Mouse (Mus musculus): Measurements from ENCODE around the gene Cdk5rap1. TPM values are rescaled to one million over a fixed set of nuclear protein-coding genes. Genes with fewer than 3 reads are reported as not detected.
A peak's percentile ranks its signal among the peaks of the same experiment; 100 is the strongest.
"Not testable (repeated sequence)": the region's sequence is repeated elsewhere in the genome, so short reads cannot be mapped to it uniquely, and the experiment has no call there.

Cdk5rap1 gene
- polyA plus RNA-seq, 1 experiment: 19.0 TPM

- TF ChIP-seq CTCF (conservative IDR thresholded peaks at IDR 0.05; ENCODE audit: insufficient read depth, insufficient read length, low read depth, low read length): no peak
- no peak for TF ChIP-seq POLR2A (IDR thresholded peaks at IDR 0.05; ENCODE audit: low read depth, low read length)
- Histone ChIP-seq H3K27ac (ENCODE audit: insufficient read depth, low read depth, low read length) (no peak overlapping the region), H3K4me1 (ENCODE audit: control insufficient read depth, insufficient read depth, low read length) (no peaks in the 10 kb centered on the region), H3K27me3 (replicated peaks; ENCODE audit: control insufficient read depth, insufficient read depth, low read length) (no peaks in the 10 kb centered on the region), H3K36me3 (ENCODE audit: control insufficient read depth, insufficient read depth, low read length) (peaks cover 6% of the 10 kb centered on the region), H3K4me3 (ENCODE audit: insufficient read depth, low read depth, low read length) (no peak overlapping the region)
- no peak for DNase-seq
- WGBS: 46% methylated on average over 1 of the region's 1 CpGs
Observed at GRCm38 (mm10) chr2:154338161-154338560, 34.6 kb downstream of the Cdk5rap1 start.

- no peaks in the 10 kb centered on the region; the same call in none of the 2 replicates for H3K36me3 ChIP-seq (ENCODE audit: control insufficient read depth, insufficient read depth, low read length)
- no peak overlapping the region for H3K4me3 ChIP-seq (ENCODE audit: insufficient read depth, low read depth, low read length)
- no peaks in the 10 kb centered on the region for H3K4me1 ChIP-seq (ENCODE audit: control insufficient read depth, insufficient read depth, low read length)
- no peaks in the 10 kb centered on the region for H3K27me3 ChIP-seq (replicated peaks; ENCODE audit: control insufficient read depth, insufficient read depth, low read length)
- 79% methylated on average over 4 of the region's 4 CpGs for WGBS
- no peak overlapping the region for H3K27ac ChIP-seq (ENCODE audit: insufficient read depth, low read depth, low read length)
- DNase-seq: no peak
- TF ChIP-seq POLR2A (IDR thresholded peaks at IDR 0.05; ENCODE audit: low read depth, low read length) (no peak), CTCF (conservative IDR thresholded peaks at IDR 0.05; ENCODE audit: insufficient read depth, insufficient read length, low read depth, low read length) (no peak)
Observed at GRCm38 (mm10) chr2:154335572-154335971, 37.2 kb downstream of the Cdk5rap1 start.

- H3K36me3 ChIP-seq (ENCODE audit: control insufficient read depth, insufficient read depth, low read length): no peaks in the 10 kb centered on the region
- no peak for DNase-seq
- no peaks in the 10 kb centered on the region for H3K27me3 ChIP-seq (replicated peaks; ENCODE audit: control insufficient read depth, insufficient read depth, low read length)
- TF ChIP-seq POLR2A (IDR thresholded peaks at IDR 0.05; ENCODE audit: low read depth, low read length) (no peak), CTCF (conservative IDR thresholded peaks at IDR 0.05; ENCODE audit: insufficient read depth, insufficient read length, low read depth, low read length) (no peak)
- no peak overlapping the region for H3K27ac ChIP-seq (ENCODE audit: insufficient read depth, low read depth, low read length)
- H3K4me3 ChIP-seq (ENCODE audit: insufficient read depth, low read depth, low read length): no peak overlapping the region
- 88% methylated on average over 3 of the region's 3 CpGs for WGBS
- H3K4me1 ChIP-seq (ENCODE audit: control insufficient read depth, insufficient read depth, low read length): no peaks in the 10 kb centered on the region
Observed at GRCm38 (mm10) chr2:154326852-154327251, 46.0 kb downstream of the Cdk5rap1 start.

DNA sequence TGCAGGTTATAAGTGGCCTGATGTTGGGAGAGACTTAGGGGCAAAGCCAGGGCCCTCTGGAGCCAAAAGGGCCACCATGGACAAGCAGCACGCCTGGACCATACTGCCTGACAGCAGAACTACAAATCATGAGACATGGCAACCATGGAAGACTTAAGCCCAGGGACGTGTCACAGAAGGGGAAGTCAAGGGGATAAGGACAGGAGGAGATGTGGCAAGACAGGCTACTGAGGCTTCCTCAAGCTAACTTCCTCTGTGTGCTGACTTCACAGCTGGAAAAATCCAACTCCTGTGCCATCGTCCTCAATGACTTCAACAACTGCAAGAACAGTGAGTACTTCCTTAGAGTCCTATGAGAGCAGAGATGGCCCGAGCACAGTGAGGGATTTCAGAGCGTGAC, 59.0 kb downstream of the Cdk5rap1 start:
- H3K27ac ChIP-seq (ENCODE audit: insufficient read depth, low read depth, low read length); DNase-seq; H3K4me3 ChIP-seq (ENCODE audit: insufficient read depth, low read depth, low read length); H3K4me1 ChIP-seq (ENCODE audit: control insufficient read depth, insufficient read depth, low read length); H3K27me3 ChIP-seq (replicated peaks; ENCODE audit: control insufficient read depth, insufficient read depth, low read length); H3K36me3 ChIP-seq (ENCODE audit: control insufficient read depth, insufficient read depth, low read length): not testable (repeated sequence)
- WGBS: 76% methylated on average over 5 of the region's 5 CpGs

- not testable (repeated sequence) for H3K27me3 ChIP-seq (replicated peaks; ENCODE audit: control insufficient read depth, insufficient read depth, low read length); DNase-seq; H3K4me1 ChIP-seq (ENCODE audit: control insufficient read depth, insufficient read depth, low read length); H3K36me3 ChIP-seq (ENCODE audit: control insufficient read depth, insufficient read depth, low read length); H3K27ac ChIP-seq (ENCODE audit: insufficient read depth, low read depth, low read length); H3K4me3 ChIP-seq (ENCODE audit: insufficient read depth, low read depth, low read length)
- 87% methylated on average over 4 of the region's 4 CpGs for WGBS
Observed at GRCm38 (mm10) chr2:154306927-154307326, 65.9 kb downstream of the Cdk5rap1 start, which contains the start of gene Bpifb9b. Gene Bpifb9b (plus strand): TSS chr2:154307227.

GRCm38 (mm10) chr2:154304604-154305003, 68.2 kb downstream of the Cdk5rap1 start:
- not testable (repeated sequence) for H3K4me3 ChIP-seq (ENCODE audit: insufficient read depth, low read depth, low read length); H3K27me3 ChIP-seq (replicated peaks; ENCODE audit: control insufficient read depth, insufficient read depth, low read length); H3K27ac ChIP-seq (ENCODE audit: insufficient read depth, low read depth, low read length); H3K4me1 ChIP-seq (ENCODE audit: control insufficient read depth, insufficient read depth, low read length); DNase-seq; H3K36me3 ChIP-seq (ENCODE audit: control insufficient read depth, insufficient read depth, low read length)
- 67% methylated on average over 1 of the region's 3 CpGs for WGBS

DNA sequence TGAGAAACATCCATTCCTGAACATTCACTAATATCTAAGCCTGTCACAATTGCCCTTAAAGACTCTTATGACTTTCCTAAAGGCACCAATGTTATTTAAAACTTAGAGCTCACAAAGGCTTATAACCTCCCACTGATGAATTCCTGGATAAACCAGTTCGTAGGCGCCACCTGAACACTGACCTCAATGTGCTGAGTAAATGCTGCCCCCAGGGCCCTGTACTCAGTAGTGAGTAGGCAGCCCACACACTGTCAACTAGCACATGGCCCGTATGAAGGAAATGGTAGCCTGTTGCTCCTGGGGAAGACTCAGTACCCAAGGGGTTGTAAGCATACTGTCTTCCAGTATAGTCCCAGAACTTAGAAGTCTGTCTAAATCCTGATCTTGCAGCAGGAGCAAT, 71.0 kb downstream of the Cdk5rap1 start:
- 70% methylated on average over 3 of the region's 3 CpGs for WGBS
- H3K27ac ChIP-seq (ENCODE audit: insufficient read depth, low read depth, low read length): no peak overlapping the region
- TF ChIP-seq POLR2A (IDR thresholded peaks at IDR 0.05; ENCODE audit: low read depth, low read length) (no peak), CTCF (conservative IDR thresholded peaks at IDR 0.05; ENCODE audit: insufficient read depth, insufficient read length, low read depth, low read length) (no peak)

GRCm38 (mm10) chr2:154300496-154300895, 72.3 kb downstream of the Cdk5rap1 start:
- H3K27ac ChIP-seq (ENCODE audit: insufficient read depth, low read depth, low read length): no peak overlapping the region
- H3K36me3 ChIP-seq (ENCODE audit: control insufficient read depth, insufficient read depth, low read length): no peaks in the 10 kb centered on the region
- WGBS: 52% methylated on average over 1 of the region's 1 CpGs
- H3K4me3 ChIP-seq (ENCODE audit: insufficient read depth, low read depth, low read length): no peak overlapping the region
- H3K4me1 ChIP-seq (ENCODE audit: control insufficient read depth, insufficient read depth, low read length): no peaks in the 10 kb centered on the region
- peak; percentile 57 for DNase-seq
- TF ChIP-seq POLR2A (IDR thresholded peaks at IDR 0.05; ENCODE audit: low read depth, low read length) (no peak), CTCF (conservative IDR thresholded peaks at IDR 0.05; ENCODE audit: insufficient read depth, insufficient read length, low read depth, low read length) (peak; percentile 85)
- no peaks in the 10 kb centered on the region for H3K27me3 ChIP-seq (replicated peaks; ENCODE audit: control insufficient read depth, insufficient read depth, low read length)

More for the DNA sequence above, 71.0 kb downstream of the Cdk5rap1 start:
- DNase-seq: peak; percentile 5
- Histone ChIP-seq H3K36me3 (ENCODE audit: control insufficient read depth, insufficient read depth, low read length) (no peaks in the 10 kb centered on the region), H3K4me1 (ENCODE audit: control insufficient read depth, insufficient read depth, low read length) (no peaks in the 10 kb centered on the region), H3K27me3 (replicated peaks; ENCODE audit: control insufficient read depth, insufficient read depth, low read length) (no peaks in the 10 kb centered on the region), H3K4me3 (ENCODE audit: insufficient read depth, low read depth, low read length) (no peak overlapping the region)
